Mouse (Mus musculus) spleen, adult 2 months (tissue): Measurements from ENCODE around the gene Rnf38. TPM values are rescaled to one million over a fixed set of nuclear protein-coding genes. Genes with fewer than 3 reads are reported as not detected.

ENCODE experiments used
- DNase-seq, 2 experiments: peaks; one replicate each; pipeline versions ENCODE4 v3.0.0 to v3.0.0-alpha.2; 2012 to 2021; ENCODE audit warnings: low spot score in 2 of 2, low read depth in 1 of 2
- H3K27ac ChIP-seq: fragments of 200-500 bp; 2 replicates; pipeline ENCODE4 v1.5.1; 2012; ENCODE audit warnings: low read length, inconsistent platforms; ENCODE audit not compliant: insufficient read depth
- H3K27me3 ChIP-seq: fragments of 200-500 bp; 2 replicates; pipeline ENCODE4 v1.6.1; 2012; ENCODE audit warnings: mild to moderate bottlenecking, moderate library complexity, low read length, inconsistent platforms; ENCODE audit not compliant: control insufficient read depth, insufficient read depth
- H3K36me3 ChIP-seq: fragments of 200-500 bp; 2 replicates; pipeline ENCODE4 v1.6.1; 2012; ENCODE audit warnings: mild to moderate bottlenecking, low read length, inconsistent platforms; ENCODE audit not compliant: control insufficient read depth, insufficient read depth
- H3K4me1 ChIP-seq: fragments of 200-500 bp; 2 replicates; pipeline ENCODE4 v1.6.1; 2011; ENCODE audit warnings: inconsistent platforms; ENCODE audit not compliant: control insufficient read depth, insufficient read depth, insufficient read length
- H3K4me3 ChIP-seq: fragments of 200-500 bp; 2 replicates; pipeline ENCODE4 v1.5.1; 2011; ENCODE audit warnings: mild to moderate bottlenecking, inconsistent platforms; ENCODE audit not compliant: insufficient read depth, insufficient read length; ENCODE audit errors: extremely low read depth
- CTCF ChIP-seq: fragments of 200-500 bp; IDR thresholded peaks from 2 replicates; pipeline ENCODE4 v1.5.1; 2011; ENCODE audit warnings: mild to moderate bottlenecking, inconsistent platforms; ENCODE audit not compliant: insufficient read depth, insufficient read length, insufficient replicate concordance; ENCODE audit errors: extremely low read depth
- POLR2A ChIP-seq: fragments of 200-500 bp; IDR thresholded peaks from 2 replicates; pipeline ENCODE4 v1.6.1; 2011; ENCODE audit warnings: low read depth, low read length, inconsistent platforms
- WGBS: fragments of 180-500 bp; shearing (Covaris S2); methylation state at CpG from one replicate; pipeline ENCODE4 v1.1.7; 2018; 5-methylcytosine and 5-hydroxymethylcytosine counted together
- polyA plus RNA-seq: library from polyadenylated mRNA; depleted of rRNA; stranded (reverse); fragments of >200 nt; gene quantifications from 2 replicates; pipeline ENCODE4 v1.2.3, GENCODE M21; 2012; rRNA removed

Gene Rnf38
- polyA plus RNA-seq, 1 experiment = 122 TPM

- Histone ChIP-seq H3K4me3 (no peak overlapping the region), H3K27ac (no peak overlapping the region), H3K4me1 (peaks cover 5% of the 10 kb centered on the region), H3K36me3 (no peaks in the 10 kb centered on the region), H3K27me3 (no peaks in the 10 kb centered on the region)
- no peak for TF ChIP-seq CTCF
- TF ChIP-seq POLR2A = no peak
- WGBS = 90% methylated on average over 4 of the region's 4 CpGs
- DNase-seq = no peak
Observed at GRCm38 (mm10) chr4:44094475-44094874, 139.1 kb downstream of the Rnf38 start.

- H3K27ac ChIP-seq = no peak overlapping the region
- TF ChIP-seq CTCF (no peak), POLR2A (no peak)
- WGBS = 78% methylated on average over 11 of the region's 11 CpGs
Observed at GRCm38 (mm10) chr4:44092359-44092758, 141.2 kb downstream of the Rnf38 start.

GRCm38 (mm10) chr4:44085566-44085965 is 148.0 kb downstream of the Rnf38 start:
- Histone ChIP-seq H3K4me1 (no peaks in the 10 kb centered on the region; the same call in 1 of the 2 replicates), H3K27me3 (no peaks in the 10 kb centered on the region), H3K4me3 (no peak overlapping the region), H3K27ac (no peak overlapping the region), H3K36me3 (no peaks in the 10 kb centered on the region)
- WGBS = 89% methylated on average over 3 of the region's 3 CpGs
- no peak for DNase-seq
- TF ChIP-seq POLR2A = no peak
- TF ChIP-seq CTCF = no peak

More at GRCm38 (mm10) chr4:44092359-44092758, 141.2 kb downstream of the Rnf38 start:
- H3K36me3 ChIP-seq = no peaks in the 10 kb centered on the region
- H3K4me1 ChIP-seq = no peaks in the 10 kb centered on the region
- no peak for DNase-seq
- no peak overlapping the region for H3K4me3 ChIP-seq
- H3K27me3 ChIP-seq = no peaks in the 10 kb centered on the region

DNA sequence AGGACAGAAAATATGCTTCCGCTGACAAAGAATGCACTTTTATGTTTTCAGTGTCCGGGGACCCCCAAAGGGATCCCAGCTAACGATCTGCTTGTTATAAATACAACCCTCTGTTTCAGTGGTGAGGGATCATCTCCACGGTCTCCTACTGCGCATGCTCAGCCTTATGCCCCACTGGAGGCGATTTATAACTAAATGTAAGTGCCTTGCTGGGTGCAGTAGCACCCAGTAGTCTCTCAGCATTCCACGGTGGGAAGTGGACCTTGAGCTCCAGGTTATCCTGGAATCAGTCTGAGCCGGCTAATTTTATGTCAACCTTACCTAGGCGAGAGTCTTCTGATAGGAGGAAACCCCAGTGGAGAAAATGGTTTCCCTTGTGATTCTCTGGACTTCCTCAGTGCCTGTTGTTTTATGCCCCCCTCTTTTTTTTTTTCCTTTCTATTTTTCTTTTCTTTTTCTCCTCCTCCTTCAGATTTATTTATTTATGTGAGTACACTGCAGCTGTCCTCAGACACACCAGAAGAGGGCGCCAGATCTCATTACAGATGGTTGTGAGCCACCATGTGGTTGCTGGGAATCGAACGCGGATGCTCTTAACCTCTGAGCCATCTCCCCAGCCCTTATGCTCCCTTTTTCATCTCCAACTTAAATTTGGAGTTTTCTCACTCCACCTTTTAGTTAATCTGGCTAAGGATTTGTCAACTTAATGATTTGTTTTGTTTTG is 148.8 kb downstream of the Rnf38 start:
- 83% methylated on average over 13 of the region's 13 CpGs for WGBS
- Histone ChIP-seq H3K36me3 (no peaks in the 10 kb centered on the region), H3K4me1 (no peaks in the 10 kb centered on the region; the same call in 1 of the 2 replicates), H3K27me3 (no peaks in the 10 kb centered on the region), H3K27ac (no peak overlapping the region), H3K4me3 (no peak overlapping the region)
- TF ChIP-seq CTCF (no peak), POLR2A (no peak)
- DNase-seq = no peak

DNA sequence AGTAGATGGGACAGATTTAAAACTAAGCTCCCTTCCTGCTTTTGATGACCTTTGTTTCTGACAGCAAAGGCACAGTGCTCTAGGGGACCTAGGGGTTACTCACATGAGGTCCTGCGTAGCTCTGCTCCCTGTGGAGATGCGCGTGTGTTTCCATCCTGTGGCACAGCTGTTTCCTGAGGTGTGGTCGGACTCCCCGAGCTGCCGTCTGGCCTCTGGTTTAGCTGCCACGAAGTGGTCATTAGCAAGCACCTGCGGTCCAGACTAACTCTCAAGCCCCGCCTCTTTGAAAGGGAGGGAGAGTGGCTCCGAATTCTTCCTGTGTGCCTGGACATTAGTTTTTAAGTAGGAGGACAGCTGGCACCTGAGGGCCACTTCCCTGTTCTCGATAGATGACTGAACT is 149.6 kb downstream of the Rnf38 start, which contains the start of gene Gne:
Gene Gne, minus strand, starts transcription at position 233 of the 400 bp plus-strand sequence.
- H3K4me3 ChIP-seq = no peak within 1 kb of the TSS; the same call in 1 of the 2 replicates
- TF ChIP-seq CTCF (no peak), POLR2A (no peak)
- H3K36me3 ChIP-seq = no peaks in the 10 kb centered on the region
- no peaks in the 10 kb centered on the region; the same call in 1 of the 2 replicates for H3K4me1 ChIP-seq
- H3K27ac ChIP-seq = no peak within 1 kb of the TSS
- peak in 1 of 2 experiments; percentile 57 for DNase-seq
- 3% methylated on average over 11 of the region's 11 CpGs for WGBS
- no peaks in the 10 kb centered on the region for H3K27me3 ChIP-seq

GRCm38 (mm10) chr4:44078358-44078933 is 155.1 kb downstream of the Rnf38 start:
- Histone ChIP-seq H3K4me3 (no peak overlapping the region), H3K27me3 (no peaks in the 10 kb centered on the region), H3K36me3 (no peaks in the 10 kb centered on the region), H3K4me1 (0 out of 2 replicates have a peak, but pooled peaks cover 6% of the 10 kb centered on the region), H3K27ac (no peak overlapping the region)
- WGBS = 87% methylated on average over 7 of the region's 7 CpGs
- TF ChIP-seq POLR2A = no peak
- TF ChIP-seq CTCF = no peak
- DNase-seq = no peak

Other genes with a start within 250 kb of the Rnf38 start
- 183 and 235 TPM in 2 replicates for gene Clta, start 229.3 kb downstream of the Rnf38 start, polyA plus RNA-seq
- 21.8 and 25.1 TPM in 2 replicates for gene Gne, start 149.6 kb downstream of the Rnf38 start, polyA plus RNA-seq
- 1.1 and 1.2 TPM in 2 replicates for gene Melk, start 67.1 kb upstream of the Rnf38 start, polyA plus RNA-seq